ENCODE assay signal across 21 mouse cellular contexts in genomic region chr11:54065106-54065914, GRCm38 (mm10). TPM values are rescaled to one million over a fixed set of nuclear protein-coding genes. Genes with fewer than 3 reads are reported as not detected.
DNase-seq lines count a peak whose midpoint lies in the region; TF ChIP-seq lines count a peak whose summit lies in the region.
"Had no signal": no experiment of that assay in that cellular context is flagged by ENCODE, and none has a peak within 500 bp of the region (broad histone marks: within the 10 kb centered on the region; RNA-seq: fewer than 3 reads in every experiment).

No protein-coding gene starts in this region.

- TF ChIP-seq POLR2A in thymus, adult 2 months (IDR thresholded peaks at IDR 0.05; ENCODE audit: control insufficient read depth, extremely low read depth, insufficient read depth, low read length, poor library complexity), result no peak

- peak overlapping the region; percentile 35 for H3K27ac ChIP-seq in gastrocnemius, adult 2 months
- no peak overlapping the region for H3K27ac ChIP-seq in thymus, adult 2 months (ENCODE audit: control insufficient read depth, insufficient read depth, low read length)
- H3K27ac ChIP-seq in limb, embryonic 10.5 days, result no peak overlapping the region
- H3K27ac ChIP-seq: embryonic facial prominence, embryonic 12.5 days; forebrain, embryonic 13.5 days; heart, embryonic 13.5 days; hindbrain, embryonic 12.5 days; hindbrain, postnatal 0 days had no signal

- peaks cover 11% of the 10 kb centered on the region; the same call in 1 of the 2 replicates for H3K27me3 ChIP-seq in thymus, adult 2 months (ENCODE audit: control insufficient read depth, insufficient read depth, low read length)
- no peaks in the 10 kb centered on the region for H3K27me3 ChIP-seq in limb, embryonic 10.5 days (ENCODE audit: low read depth, poor library complexity, severe bottlenecking)
- H3K27me3 ChIP-seq: CH12.LX; embryonic facial prominence, embryonic 12.5 days; Patski had no signal

- peaks cover 72% of the 10 kb centered on the region for H3K4me1 ChIP-seq in thymus, adult 2 months (replicated peaks; ENCODE audit: control insufficient read depth, insufficient read depth, low read length)
- peaks cover 89% of the 10 kb centered on the region for H3K4me1 ChIP-seq in limb, embryonic 10.5 days

- intact Hi-C loops in gastrocnemius, adult 2 months (cut with DNase I), result no loop called here

- WGBS in thymus, adult 2 months, result 49% methylated on average over 12 of the region's 12 CpGs
- WGBS in limb, embryonic 10.5 days, result 92% methylated on average over 12 of the region's 12 CpGs

- peak overlapping the region; percentile 23 for H3K4me3 ChIP-seq in gastrocnemius, adult 2 months
- H3K4me3 ChIP-seq in thymus, adult 2 months (ENCODE audit: control insufficient read depth, insufficient read depth, low read length), result no peak overlapping the region
- no peak overlapping the region for H3K4me3 ChIP-seq in limb, embryonic 10.5 days
- H3K4me3 ChIP-seq: embryonic facial prominence, embryonic 12.5 days; forebrain, embryonic 13.5 days; heart, embryonic 13.5 days; hindbrain, embryonic 12.5 days had no signal

- no peaks in the 10 kb centered on the region for H3K9me3 ChIP-seq in limb, embryonic 10.5 days (replicated peaks)
- H3K9me3 ChIP-seq: embryonic facial prominence, embryonic 12.5 days; forebrain, embryonic 13.5 days; heart, embryonic 13.5 days; hindbrain, embryonic 12.5 days had no signal

- TF ChIP-seq CTCF in gastrocnemius, adult 2 months (IDR thresholded peaks at IDR 0.05), result no peak
- TF ChIP-seq CTCF in thymus, adult 2 months (IDR thresholded peaks at IDR 0.05; ENCODE audit: borderline replicate concordance, control insufficient read depth, extremely low read depth, insufficient read depth, low read length, poor library complexity), result no peak

- H3K36me3 ChIP-seq in thymus, adult 2 months (ENCODE audit: control insufficient read depth, insufficient read depth, low read length), result no peaks in the 10 kb centered on the region
- H3K36me3 ChIP-seq in limb, embryonic 10.5 days, result peaks cover 60% of the 10 kb centered on the region
- H3K36me3 ChIP-seq: heart, embryonic 13.5 days; hindbrain, embryonic 12.5 days had no signal

- DNase-seq in gastrocnemius, adult 2 months, result no peak
- DNase-seq in gastrocnemius, postnatal 4 days (ENCODE audit: low spot score in 2 of 2), result no peak
- peak; percentile 42 for DNase-seq in thymus, postnatal 14 days
- DNase-seq in thymus, adult 2 months, result no peak
- DNase-seq in limb, embryonic 10.5 days (ENCODE audit: low spot score), result peak; percentile 23
- peak; percentile 24 for DNase-seq in thymus, postnatal 4 days
- DNase-seq in layer of hippocampus, adult 9-11 months, result no peak
- DNase-seq: adrenal gland, adult 2 months; adrenal gland, postnatal 25 days; cerebellum, adult 2 months; forebrain, postnatal 0 days; gastrocnemius, postnatal 25 days; heart, postnatal 4 days had no signal

RNA-seq across cellular contexts. Expression of gene Pdlim4, which starts 3.5 kb away (rescaled TPM):
- total RNA-seq in gastrocnemius, adult 2 months (2021), result 1 to 10 TPM; 4.7 to 7.9 TPM
- total RNA-seq in gastrocnemius, postnatal 4 days (2021), result 10 to 100 TPM; 65.2 to 67.1 TPM
- 51.8 and 62.0 TPM in 2 replicates for polyA plus RNA-seq in thymus, adult 2 months (2012; rRNA removed)
- 160 and 171 TPM in 2 replicates for polyA plus RNA-seq in limb, embryonic 10.5 days (2016; fragmentation: Nextera tagmentation; extraction: Ambion mirVana)
- total RNA-seq: CH12.LX had no signal

RNA-seq across cellular contexts. Expression of gene P4ha2, which starts 34.6 kb away (rescaled TPM):
- 10 to 100 TPM; 27.2 to 46.2 TPM for total RNA-seq in gastrocnemius, adult 2 months (2021)
- 10 to 100 TPM; 37.1 to 40.3 TPM for total RNA-seq in gastrocnemius, postnatal 4 days (2021)
- polyA plus RNA-seq in thymus, adult 2 months (2012; rRNA removed), result 4.6 and 4.8 TPM in 2 replicates
- 35.6 and 38.7 TPM in 2 replicates for polyA plus RNA-seq in limb, embryonic 10.5 days (2016; fragmentation: Nextera tagmentation; extraction: Ambion mirVana)
- polyA plus RNA-seq: activated CD4-positive, CD25-positive, alpha-beta regulatory T cell, adult 4 months had no signal

RNA-seq across cellular contexts. Expression of gene Slc22a4, which starts 37.4 kb away (rescaled TPM):
- 1 to 10 TPM; 1.9 to 2.6 TPM for total RNA-seq in gastrocnemius, adult 2 months (2021)
- 1 to 10 TPM in 1 of 2 experiments, under 1 TPM in 1; 0.83 to 1.1 TPM for total RNA-seq in gastrocnemius, postnatal 4 days (2021)
- 1.2 and 1.6 TPM in 2 replicates for polyA plus RNA-seq in thymus, adult 2 months (2012; rRNA removed)
- polyA plus RNA-seq in limb, embryonic 10.5 days (2016; fragmentation: Nextera tagmentation; extraction: Ambion mirVana), result 1.1 TPM in 2 replicates
- total RNA-seq: CH12.LX had no signal

Comparison
In these comparisons a context has a peak if more than half of its experiments do, and no peak if none do; other contexts are left out.
1. DNase-seq: peak in thymus, postnatal 14 days (single experiment), limb, embryonic 10.5 days (single experiment) and thymus, postnatal 4 days (single experiment); none in gastrocnemius, adult 2 months (single experiment), gastrocnemius, postnatal 4 days (0 of 2), thymus, adult 2 months (single experiment) and layer of hippocampus, adult 9-11 months (single experiment).
2. RNA of gene Pdlim4, which starts 3.5 kb away (total RNA-seq): 65.2 to 67.1 TPM in gastrocnemius, postnatal 4 days; 4.7 to 7.9 TPM in gastrocnemius, adult 2 months; every median in the first group is over 4 times any median in the second.